Mouse (Mus musculus) heart, postnatal 0 days (tissue): ENCODE results near the gene Olfr1260. TPM values are rescaled to one million over a fixed set of nuclear protein-coding genes. Genes with fewer than 3 reads are reported as not detected.

ENCODE experiments used
- ATAC-seq: fragments of 200-750 bp; cut with Nextera tagmentation; 2 replicates; pipeline ENCODE4 v1.8.0; 2017; ENCODE audit warnings: low read depth, moderate number of reproducible peaks, moderate library complexity; ENCODE audit not compliant: insufficient read depth
- DNase-seq: peaks from one replicate; pipeline ENCODE4 v3.0.0-alpha.2; 2016; ENCODE audit warnings: low spot score
- H3K27ac ChIP-seq: fragments of 300-500 bp; sonication (generic); 2 replicates; pipeline ENCODE4 v1.5.1; 2014; ENCODE audit warnings: low read depth, mild to moderate bottlenecking
- H3K27me3 ChIP-seq: fragments of 300-500 bp; sonication (generic); 2 replicates; pipeline ENCODE4 v1.6.1; 2014; ENCODE audit warnings: low read length, mixed read lengths; ENCODE audit not compliant: control insufficient read depth, insufficient read depth
- H3K36me3 ChIP-seq: fragments of 300-500 bp; sonication (generic); replicated peaks from 2 replicates; pipeline ENCODE4 v1.6.1; 2014; ENCODE audit warnings: low read length, mixed read lengths; ENCODE audit not compliant: control insufficient read depth, insufficient read depth
- H3K4me1 ChIP-seq: fragments of 300-500 bp; sonication (generic); 2 replicates; pipeline ENCODE4 v1.6.1; 2014; ENCODE audit warnings: antibody characterized with exemption; ENCODE audit not compliant: control insufficient read depth, insufficient read depth
- H3K4me2 ChIP-seq: fragments of 300-500 bp; sonication (generic); 2 replicates; pipeline ENCODE4 v1.6.1; 2014; ENCODE audit warnings: low read depth, mild to moderate bottlenecking, low read length, moderate library complexity
- H3K4me3 ChIP-seq: fragments of 300-500 bp; sonication (generic); 2 replicates; pipeline ENCODE4 v1.5.1; 2014; ENCODE audit warnings: low read depth, low read length
- H3K9ac ChIP-seq: fragments of 300-500 bp; sonication (generic); replicated peaks from 2 replicates; pipeline ENCODE4 v1.6.1; 2014; ENCODE audit warnings: low read depth, low read length, mixed read lengths
- H3K9me3 ChIP-seq: fragments of 300-500 bp; sonication (generic); replicated peaks from 2 replicates; pipeline ENCODE4 v1.6.1; 2016; ENCODE audit warnings: low read length; ENCODE audit not compliant: control insufficient read depth
- CTCF ChIP-seq: IDR thresholded peaks from 2 replicates; pipeline ENCODE4 v1.5.1; 2016; ENCODE audit warnings: antibody characterized with exemption, control low read depth, low read depth
- EP300 ChIP-seq: IDR thresholded peaks from 2 replicates; pipeline ENCODE4 v1.6.1; 2016; ENCODE audit warnings: antibody characterized with exemption, low read depth
- WGBS: fragments of 180-500 bp; shearing (Covaris S2); extraction: QIAGEN DNeasy Blood & Tissue Kit; methylation state at CpG from one replicate; pipeline ENCODE4 v1.1.7; 2014; 5-methylcytosine and 5-hydroxymethylcytosine counted together
- polyA plus RNA-seq: library from polyadenylated mRNA; unstranded; fragments of >200 nt; fragmentation: Nextera tagmentation; extraction: Ambion mirVana; gene quantifications from 2 replicates; pipeline ENCODE4 v1.2.1, GENCODE M21; 2015
- total RNA-seq: library from RNA; depleted of rRNA; stranded (reverse); fragments of >200 nt; gene quantifications from 2 replicates; pipeline ENCODE4 v1.2.3, GENCODE M21; 2014; ENCODE audit warnings: low replicate concordance; rRNA removed

Gene Olfr1260
- total and polyA plus RNA-seq, 2 experiments from 2014 or later = not detected

- DNase-seq (no peak), ATAC-seq (no peak)
- 55% methylated on average over 2 of the region's 2 CpGs for WGBS
- Histone ChIP-seq H3K36me3 (no peaks in the 10 kb centered on the region), H3K4me3 (no peak within 1 kb of the TSS), H3K9ac (no peak within 1 kb of the TSS), H3K9me3 (no peaks in the 10 kb centered on the region), H3K4me1 (no peaks in the 10 kb centered on the region), H3K4me2 (no peak within 1 kb of the TSS), H3K27ac (no peak within 1 kb of the TSS), H3K27me3 (no peaks in the 10 kb centered on the region)
- TF ChIP-seq CTCF (no peak), EP300 (no peak)
Measured at GRCm38 (mm10) chr2:90011831-90012230, 37.7 kb downstream of the Olfr1260 start, which contains the start of gene Olfr1263. TSS of gene Olfr1263 (plus strand) at chr2:90012131.

GRCm38 (mm10) chr2:90025477-90025876, 51.3 kb downstream of the Olfr1260 start, which contains the start of gene Olfr1264:
TSS of gene Olfr1264 (minus strand) at chr2:90025577.
- WGBS = 59% methylated on average over 2 of the region's 2 CpGs
- Histone ChIP-seq H3K9me3 (no peaks in the 10 kb centered on the region), H3K9ac (no peak within 1 kb of the TSS), H3K27me3 (no peaks in the 10 kb centered on the region), H3K27ac (no peak within 1 kb of the TSS), H3K4me2 (no peak within 1 kb of the TSS), H3K36me3 (no peaks in the 10 kb centered on the region), H3K4me3 (no peak within 1 kb of the TSS), H3K4me1 (no peaks in the 10 kb centered on the region)
- DNase-seq (no peak), ATAC-seq (no peak)
- TF ChIP-seq EP300 (no peak), CTCF (no peak)

Other genes starting within 250 kb of the Olfr1260 start
- gene Olfr1252, start 249.3 kb upstream of the Olfr1260 start, total RNA-seq = not detected in 2 replicates
- not detected in 2 replicates for gene Olfr1252, start 249.3 kb upstream of the Olfr1260 start, polyA plus RNA-seq
- not detected in 2 replicates for gene Olfr1253, start 217.2 kb upstream of the Olfr1260 start, total RNA-seq
- gene Olfr1253, start 217.2 kb upstream of the Olfr1260 start, polyA plus RNA-seq = not detected in 2 replicates
- not detected in 2 replicates for gene Olfr1254, start 180.7 kb upstream of the Olfr1260 start, total RNA-seq
- gene Olfr1254, start 180.7 kb upstream of the Olfr1260 start, polyA plus RNA-seq = not detected in 2 replicates
- not detected in 2 replicates for gene Olfr1255, start 162.3 kb upstream of the Olfr1260 start, total RNA-seq
- not detected in 2 replicates for gene Olfr1255, start 162.3 kb upstream of the Olfr1260 start, polyA plus RNA-seq
- not detected in 2 replicates for gene Olfr1256, start 132.8 kb upstream of the Olfr1260 start, total RNA-seq
- gene Olfr1256, start 132.8 kb upstream of the Olfr1260 start, polyA plus RNA-seq = not detected in 2 replicates
- not detected in 2 replicates for gene Olfr48, start 126.1 kb upstream of the Olfr1260 start, total RNA-seq
- not detected in 2 replicates for gene Olfr48, start 126.1 kb upstream of the Olfr1260 start, polyA plus RNA-seq
- gene Olfr1257, start 95.9 kb upstream of the Olfr1260 start, total RNA-seq = not detected in 2 replicates
- gene Olfr1257, start 95.9 kb upstream of the Olfr1260 start, polyA plus RNA-seq = not detected in 2 replicates
- not detected in 2 replicates for gene Olfr1258, start 47.0 kb upstream of the Olfr1260 start, total RNA-seq
- not detected in 2 replicates for gene Olfr1258, start 47.0 kb upstream of the Olfr1260 start, polyA plus RNA-seq
- gene Olfr1259, start 25.7 kb upstream of the Olfr1260 start, total RNA-seq = not detected in 2 replicates
- gene Olfr1259, start 25.7 kb upstream of the Olfr1260 start, polyA plus RNA-seq = not detected in 2 replicates
- gene Olfr1261, start 16.9 kb downstream of the Olfr1260 start, total RNA-seq = not detected in 2 replicates
- not detected in 2 replicates for gene Olfr1261, start 16.9 kb downstream of the Olfr1260 start, polyA plus RNA-seq
- gene Olfr1262, start 25.8 kb downstream of the Olfr1260 start, total RNA-seq = not detected in 2 replicates
- gene Olfr1262, start 25.8 kb downstream of the Olfr1260 start, polyA plus RNA-seq = not detected in 2 replicates
- not detected in 2 replicates for gene Olfr1263, start 37.8 kb downstream of the Olfr1260 start, total RNA-seq
- gene Olfr1263, start 37.8 kb downstream of the Olfr1260 start, polyA plus RNA-seq = not detected in 2 replicates
- not detected in 2 replicates for gene Olfr1264, start 51.2 kb downstream of the Olfr1260 start, total RNA-seq
- not detected in 2 replicates for gene Olfr1264, start 51.2 kb downstream of the Olfr1260 start, polyA plus RNA-seq
- gene Olfr1265, start 61.0 kb downstream of the Olfr1260 start, total RNA-seq = not detected in 2 replicates
- gene Olfr1265, start 61.0 kb downstream of the Olfr1260 start, polyA plus RNA-seq = not detected in 2 replicates
- gene Olfr140, start 89.3 kb downstream of the Olfr1260 start, total RNA-seq = not detected in 2 replicates
- gene Olfr140, start 89.3 kb downstream of the Olfr1260 start, polyA plus RNA-seq = not detected in 2 replicates
- not detected in 2 replicates for gene Olfr1269, start 147.1 kb downstream of the Olfr1260 start, total RNA-seq
- not detected in 2 replicates for gene Olfr1269, start 147.1 kb downstream of the Olfr1260 start, polyA plus RNA-seq
- not detected in 2 replicates for gene Olfr32, start 168.0 kb downstream of the Olfr1260 start, total RNA-seq
- not detected in 2 replicates for gene Olfr32, start 168.0 kb downstream of the Olfr1260 start, polyA plus RNA-seq
- not detected in 2 replicates for gene Olfr1270, start 178.8 kb downstream of the Olfr1260 start, total RNA-seq
- not detected in 2 replicates for gene Olfr1270, start 178.8 kb downstream of the Olfr1260 start, polyA plus RNA-seq